Mouse (Mus musculus): ENCODE measurements at regions not wholly inside any gene's neighbourhood (a gene's known extent, or its start where the extent isn't known, plus 50 kb on each side); places are given as distances from the start of the nearest gene placed in this dataset.

DNA sequence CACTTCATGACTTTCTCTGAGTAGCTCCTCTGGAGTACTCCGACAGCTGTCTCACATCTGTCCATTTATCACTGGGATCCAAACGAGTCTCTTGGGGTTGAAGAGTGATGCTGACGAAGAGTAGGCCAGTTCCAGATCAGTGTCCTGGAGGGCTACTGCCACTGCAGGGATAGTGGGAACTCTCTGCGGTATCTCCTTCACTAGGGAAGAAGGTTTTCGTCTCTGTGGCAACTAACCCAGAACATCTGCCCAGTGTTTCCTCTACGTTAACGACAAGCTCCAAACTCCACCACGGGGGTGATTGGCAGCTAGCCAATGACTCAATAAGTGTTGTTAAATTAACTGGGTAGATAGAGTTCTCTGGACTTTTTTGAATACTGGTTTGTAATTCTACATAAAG, 256.4 kb upstream of the Rgma start:
- no peak overlapping the region for H3K4me3 ChIP-seq
- H3K27ac ChIP-seq (ENCODE audit: poor library complexity, severe bottlenecking) = no peak overlapping the region
- H3K9ac ChIP-seq = no peak overlapping the region
- 38% methylated on average over 8 of the region's 8 CpGs for WGBS
- H3K4me1 ChIP-seq (replicated peaks) = no peaks in the 10 kb centered on the region
- no peaks in the 10 kb centered on the region for H3K9me3 ChIP-seq (replicated peaks)
- H3K36me3 ChIP-seq = no peaks in the 10 kb centered on the region
- H3K4me2 ChIP-seq = no peak overlapping the region
- H3K27me3 ChIP-seq (replicated peaks) = peaks cover 14% of the 10 kb centered on the region; the same call in 1 of the 2 replicates
- no peak for ATAC-seq (ENCODE audit: insufficient number of reproducible peaks, low FRiP score)

DNA sequence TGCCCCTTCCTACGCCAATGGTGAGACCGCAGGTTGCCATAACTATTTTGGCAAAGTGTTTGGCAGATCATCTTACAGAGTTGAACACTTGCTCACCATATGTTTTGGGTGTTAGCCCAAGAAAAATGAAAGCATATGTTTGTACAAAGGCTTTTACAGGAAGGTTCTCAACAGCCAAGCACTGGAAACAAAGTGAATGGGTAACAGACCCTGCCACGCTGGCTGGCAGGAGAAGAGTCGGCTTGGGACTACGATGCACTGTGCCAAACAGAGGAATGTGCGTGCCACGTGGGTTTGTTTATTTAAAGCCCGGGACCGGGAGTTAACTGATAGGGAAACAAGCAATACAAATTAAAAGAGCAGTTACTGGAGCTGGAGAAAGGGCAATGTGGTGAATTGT, 255.0 kb upstream of the Rgma start:
- H3K4me3 ChIP-seq = no peak overlapping the region
- ATAC-seq (ENCODE audit: insufficient number of reproducible peaks, low FRiP score) = no peak
- H3K36me3 ChIP-seq = no peaks in the 10 kb centered on the region
- H3K4me2 ChIP-seq = no peak overlapping the region
- peaks cover 3% of the 10 kb centered on the region; the same call in 1 of the 2 replicates for H3K27me3 ChIP-seq (replicated peaks)
- whole genome bisulfite sequencing = 65% methylated on average over 9 of the region's 9 CpGs
- H3K27ac ChIP-seq (ENCODE audit: poor library complexity, severe bottlenecking) = no peak overlapping the region
- H3K4me1 ChIP-seq (replicated peaks) = no peaks in the 10 kb centered on the region
- no peak overlapping the region for H3K9ac ChIP-seq
- no peaks in the 10 kb centered on the region for H3K9me3 ChIP-seq (replicated peaks)

DNA sequence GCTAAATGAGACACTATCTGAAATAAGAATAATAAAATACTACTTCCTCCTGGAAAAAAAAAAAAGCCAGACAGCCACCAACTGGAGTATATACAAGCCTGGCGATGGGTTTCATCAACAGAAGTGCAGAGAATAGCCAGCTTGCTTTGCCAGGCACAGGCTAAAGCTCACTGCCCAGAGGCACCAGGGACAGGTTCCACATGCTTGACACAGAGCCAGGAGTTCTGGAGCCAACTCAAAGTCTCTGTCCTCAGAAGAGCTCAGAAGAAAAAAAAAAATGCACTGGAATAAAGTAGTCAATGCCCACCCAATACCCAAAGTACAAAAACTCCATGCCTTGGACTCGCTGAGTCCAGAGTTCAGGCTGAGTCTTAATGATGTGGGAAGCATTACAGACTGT, 250.3 kb upstream of the Rgma start:
- no peak overlapping the region for H3K9ac ChIP-seq
- no peak overlapping the region for H3K4me2 ChIP-seq
- H3K4me1 ChIP-seq (replicated peaks) = no peaks in the 10 kb centered on the region
- H3K27me3 ChIP-seq (replicated peaks) = peaks cover 17% of the 10 kb centered on the region
- H3K4me3 ChIP-seq = no peak overlapping the region
- H3K9me3 ChIP-seq (replicated peaks) = no peaks in the 10 kb centered on the region
- ATAC-seq (ENCODE audit: insufficient number of reproducible peaks, low FRiP score) = no peak
- H3K36me3 ChIP-seq = no peaks in the 10 kb centered on the region
- no peak overlapping the region for H3K27ac ChIP-seq (ENCODE audit: poor library complexity, severe bottlenecking)
- WGBS = 70% methylated on average over 2 of the region's 2 CpGs

DNA sequence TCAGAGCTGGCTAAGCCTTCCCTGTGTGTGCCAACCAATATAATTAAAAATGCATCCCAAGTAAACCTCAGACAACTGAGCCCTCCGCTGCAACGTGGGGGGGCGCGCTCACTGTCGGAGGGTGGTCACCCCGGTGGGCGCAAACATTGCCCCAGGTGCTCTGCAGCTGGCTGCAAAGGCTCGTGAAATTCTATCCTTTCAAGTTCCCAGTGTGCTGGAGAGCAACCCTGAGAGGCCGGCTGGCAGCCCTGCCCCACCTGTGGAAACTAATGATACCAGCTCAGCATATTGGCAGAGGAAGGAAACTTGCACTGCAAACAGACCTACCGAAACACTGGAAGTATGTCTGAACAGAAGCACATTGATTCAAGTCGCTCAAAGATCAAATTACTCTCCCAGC, 249.4 kb upstream of the Rgma start:
- H3K27me3 ChIP-seq (replicated peaks) = peaks cover 17% of the 10 kb centered on the region
- H3K9me3 ChIP-seq (replicated peaks) = no peaks in the 10 kb centered on the region
- no peak for ATAC-seq (ENCODE audit: insufficient number of reproducible peaks, low FRiP score)
- no peak overlapping the region for H3K9ac ChIP-seq
- H3K4me3 ChIP-seq = no peak overlapping the region
- no peak overlapping the region for H3K27ac ChIP-seq (ENCODE audit: poor library complexity, severe bottlenecking)
- WGBS = 17% methylated on average over 11 of the region's 11 CpGs
- H3K4me1 ChIP-seq (replicated peaks) = no peaks in the 10 kb centered on the region
- no peak overlapping the region for H3K4me2 ChIP-seq
- H3K36me3 ChIP-seq = no peaks in the 10 kb centered on the region

DNA sequence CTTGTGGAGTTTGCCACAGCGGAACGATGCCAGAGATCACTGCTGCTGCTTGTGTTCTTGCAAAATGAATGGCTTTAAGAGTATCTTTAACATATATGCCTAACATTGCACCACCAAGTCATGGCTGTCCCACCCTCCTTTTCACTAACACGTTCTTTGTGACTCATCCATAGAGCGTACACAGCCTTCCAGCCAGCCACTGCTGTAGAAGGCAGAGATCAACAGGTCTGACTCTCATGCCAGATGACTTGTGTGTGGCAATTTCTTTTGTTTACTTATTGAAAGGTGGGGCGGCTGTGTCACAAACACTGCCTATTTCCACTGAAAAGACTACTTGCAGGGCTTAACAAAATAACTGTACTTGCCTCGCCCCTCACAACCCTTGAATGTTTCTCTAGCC, 239.5 kb upstream of the Rgma start:
- Histone ChIP-seq H3K4me1 (replicated peaks) (0 out of 2 replicates have a peak, but pooled peaks cover 6% of the 10 kb centered on the region), H3K9ac (no peak overlapping the region), H3K9me3 (replicated peaks) (no peaks in the 10 kb centered on the region), H3K27ac (ENCODE audit: poor library complexity, severe bottlenecking) (no peak overlapping the region), H3K36me3 (no peaks in the 10 kb centered on the region), H3K27me3 (replicated peaks) (peaks cover 50% of the 10 kb centered on the region), H3K4me2 (no peak overlapping the region), H3K4me3 (no peak overlapping the region)
- ATAC-seq (ENCODE audit: insufficient number of reproducible peaks, low FRiP score) = no peak
- 81% methylated on average over 6 of the region's 6 CpGs for WGBS

DNA sequence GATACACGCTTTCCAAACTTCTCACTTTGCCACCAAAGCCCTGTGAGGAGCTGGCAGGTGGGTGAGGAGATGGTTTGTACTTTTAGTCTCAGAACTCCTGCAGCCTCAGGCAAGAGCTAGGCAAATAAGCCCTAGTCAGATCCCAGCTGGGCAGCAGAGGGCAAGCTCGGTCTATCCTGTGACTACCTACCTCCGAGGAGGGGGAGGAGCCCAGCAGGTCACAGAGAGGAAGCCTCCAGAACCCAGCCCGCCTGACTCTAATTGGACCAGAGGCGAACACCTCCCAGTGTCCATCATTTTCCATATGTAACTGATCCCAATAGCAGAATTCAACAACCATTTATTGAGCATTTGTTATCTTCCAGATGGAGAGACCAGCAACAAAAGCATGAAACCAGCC, 237.0 kb upstream of the Rgma start:
- no peak for ATAC-seq (ENCODE audit: insufficient number of reproducible peaks, low FRiP score)
- H3K36me3 ChIP-seq = no peaks in the 10 kb centered on the region
- 13% methylated on average over 5 of the region's 5 CpGs for WGBS
- H3K27ac ChIP-seq (ENCODE audit: poor library complexity, severe bottlenecking) = no peak overlapping the region
- no peak overlapping the region for H3K9ac ChIP-seq
- H3K4me1 ChIP-seq (replicated peaks) = 0 out of 2 replicates have a peak, but pooled peaks cover 6% of the 10 kb centered on the region
- peaks cover 56% of the 10 kb centered on the region for H3K27me3 ChIP-seq (replicated peaks)
- no peak overlapping the region for H3K4me3 ChIP-seq
- no peak overlapping the region for H3K4me2 ChIP-seq
- no peaks in the 10 kb centered on the region for H3K9me3 ChIP-seq (replicated peaks)

DNA sequence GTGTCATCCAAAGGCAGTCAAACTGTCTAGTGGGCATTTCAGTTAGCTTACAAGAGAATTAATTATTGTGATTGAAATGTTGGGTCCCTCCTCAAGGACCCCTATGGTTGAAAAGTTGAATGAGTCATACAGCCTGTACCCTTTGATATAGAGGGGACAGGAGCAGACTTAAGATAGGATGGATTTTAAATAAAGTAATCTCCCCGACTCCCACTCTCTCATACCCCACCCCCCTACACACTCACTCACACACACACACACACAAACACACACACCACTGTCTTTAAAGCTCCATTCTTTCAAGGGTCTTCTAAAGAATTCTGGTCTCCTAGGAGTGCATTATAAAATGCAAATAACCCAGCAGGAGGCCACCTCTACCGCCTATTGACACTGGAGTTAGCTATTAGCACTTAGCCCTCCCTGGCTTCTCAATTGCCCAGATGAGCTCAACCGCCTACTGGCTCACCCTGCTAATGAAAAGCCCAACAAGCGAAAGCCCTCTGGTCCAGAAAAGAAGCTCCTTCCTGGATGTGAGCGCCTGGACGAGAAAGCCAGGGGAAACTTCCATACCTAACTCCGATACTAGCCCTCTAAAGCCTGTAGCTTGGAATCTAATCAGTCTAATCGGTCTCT, 236.3 kb upstream of the Rgma start:
- Histone ChIP-seq H3K27me3 (replicated peaks) (peaks cover 56% of the 10 kb centered on the region), H3K27ac (ENCODE audit: poor library complexity, severe bottlenecking) (no peak overlapping the region), H3K9ac (no peak overlapping the region), H3K9me3 (replicated peaks) (no peaks in the 10 kb centered on the region), H3K4me2 (peak overlapping the region; percentile 42; the same call in 1 of the 2 replicates), H3K4me3 (no peak overlapping the region), H3K4me1 (replicated peaks) (0 out of 2 replicates have a peak, but pooled peaks cover 6% of the 10 kb centered on the region), H3K36me3 (no peaks in the 10 kb centered on the region)
- no peak for ATAC-seq (ENCODE audit: insufficient number of reproducible peaks, low FRiP score)
- WGBS = 13% methylated on average over 8 of the region's 8 CpGs

DNA sequence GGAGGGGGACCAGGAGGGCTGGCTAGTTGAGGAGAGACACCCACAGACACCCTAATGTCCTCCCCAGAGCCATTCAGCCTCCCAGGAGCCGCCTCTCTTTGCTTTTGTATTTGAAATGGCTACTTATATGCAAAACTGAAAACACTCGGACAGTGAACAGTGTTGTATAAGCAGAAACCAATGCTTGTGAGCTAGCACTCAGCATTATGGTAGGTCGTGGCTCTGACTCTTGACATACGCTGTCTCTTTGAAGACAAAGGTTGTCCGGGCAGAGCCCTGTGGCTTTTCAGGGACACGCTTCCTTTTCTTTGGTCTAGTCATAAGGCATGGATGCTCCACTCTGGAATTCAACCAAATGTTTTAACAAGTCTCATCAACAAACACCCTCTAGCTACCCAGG, 235.4 kb upstream of the Rgma start:
- peaks cover 56% of the 10 kb centered on the region for H3K27me3 ChIP-seq (replicated peaks)

DNA sequence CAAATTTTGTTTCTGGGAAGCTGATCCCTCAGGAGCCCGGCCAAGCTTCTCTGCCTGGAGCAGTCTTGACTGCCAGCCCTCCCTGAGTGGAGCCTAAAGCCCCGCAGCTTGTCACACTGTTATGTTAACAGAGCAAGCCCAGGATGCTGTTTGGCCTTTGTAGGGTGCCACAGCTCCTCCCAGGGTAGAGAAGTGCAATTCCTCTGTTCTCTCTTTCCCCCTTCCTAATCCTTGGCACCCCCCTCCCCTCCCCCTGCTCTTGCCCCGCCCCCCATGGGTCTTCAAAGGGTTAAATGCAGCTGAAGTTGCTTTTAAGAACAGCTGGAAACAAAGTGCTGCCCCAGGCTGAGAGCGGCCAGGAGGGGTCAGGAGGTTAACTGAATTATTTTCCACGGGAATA, 234.1 kb upstream of the Rgma start:
- Histone ChIP-seq H3K4me1 (replicated peaks) (0 out of 2 replicates have a peak, but pooled peaks cover 6% of the 10 kb centered on the region), H3K4me3 (no peak overlapping the region), H3K9me3 (replicated peaks) (no peaks in the 10 kb centered on the region), H3K9ac (no peak overlapping the region), H3K36me3 (no peaks in the 10 kb centered on the region), H3K27ac (ENCODE audit: poor library complexity, severe bottlenecking) (no peak overlapping the region), H3K4me2 (no peak overlapping the region), H3K27me3 (replicated peaks) (peaks cover 50% of the 10 kb centered on the region)
- no peak for ATAC-seq (ENCODE audit: insufficient number of reproducible peaks, low FRiP score)
- 13% methylated on average over 5 of the region's 5 CpGs for WGBS

More for the DNA sequence above, 235.4 kb upstream of the Rgma start:
- peak overlapping the region; percentile 42 for H3K4me2 ChIP-seq
- H3K4me3 ChIP-seq = no peak overlapping the region
- no peaks in the 10 kb centered on the region for H3K36me3 ChIP-seq
- 0 out of 2 replicates have a peak, but pooled peaks cover 6% of the 10 kb centered on the region for H3K4me1 ChIP-seq (replicated peaks)
- 28% methylated on average over 6 of the region's 6 CpGs for WGBS
- no peak overlapping the region for H3K9ac ChIP-seq
- no peak overlapping the region for H3K27ac ChIP-seq (ENCODE audit: poor library complexity, severe bottlenecking)
- H3K9me3 ChIP-seq (replicated peaks) = no peaks in the 10 kb centered on the region
- ATAC-seq (ENCODE audit: insufficient number of reproducible peaks, low FRiP score) = no peak

DNA sequence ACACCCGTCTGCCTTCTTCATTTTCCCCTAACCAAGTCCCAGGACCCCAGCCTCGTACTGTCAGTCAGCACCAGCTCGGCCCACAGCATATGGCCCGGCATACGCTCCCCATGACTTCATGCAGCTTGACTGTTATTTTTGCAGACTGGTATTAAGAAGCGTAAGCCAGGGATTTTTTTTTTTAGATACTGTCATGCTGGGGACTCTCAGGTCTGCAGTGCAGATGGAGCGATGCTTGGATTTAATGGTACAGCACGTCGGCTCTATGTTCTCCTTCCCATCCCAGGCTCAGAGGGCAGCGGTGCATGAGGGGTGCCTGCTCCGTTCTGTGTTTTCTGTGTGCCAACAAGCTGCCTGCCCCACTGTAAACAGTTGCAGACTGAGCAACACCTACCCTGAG, 231.4 kb upstream of the Rgma start:
- H3K27ac ChIP-seq (ENCODE audit: poor library complexity, severe bottlenecking) = no peak overlapping the region
- H3K4me3 ChIP-seq = no peak overlapping the region
- no peak overlapping the region for H3K9ac ChIP-seq
- H3K4me1 ChIP-seq (replicated peaks) = 0 out of 2 replicates have a peak, but pooled peaks cover 6% of the 10 kb centered on the region
- H3K9me3 ChIP-seq (replicated peaks) = no peaks in the 10 kb centered on the region
- WGBS = 80% methylated on average over 11 of the region's 11 CpGs
- H3K36me3 ChIP-seq = no peaks in the 10 kb centered on the region
- no peak for ATAC-seq (ENCODE audit: insufficient number of reproducible peaks, low FRiP score)
- no peak overlapping the region for H3K4me2 ChIP-seq
- H3K27me3 ChIP-seq (replicated peaks) = peaks cover 30% of the 10 kb centered on the region

DNA sequence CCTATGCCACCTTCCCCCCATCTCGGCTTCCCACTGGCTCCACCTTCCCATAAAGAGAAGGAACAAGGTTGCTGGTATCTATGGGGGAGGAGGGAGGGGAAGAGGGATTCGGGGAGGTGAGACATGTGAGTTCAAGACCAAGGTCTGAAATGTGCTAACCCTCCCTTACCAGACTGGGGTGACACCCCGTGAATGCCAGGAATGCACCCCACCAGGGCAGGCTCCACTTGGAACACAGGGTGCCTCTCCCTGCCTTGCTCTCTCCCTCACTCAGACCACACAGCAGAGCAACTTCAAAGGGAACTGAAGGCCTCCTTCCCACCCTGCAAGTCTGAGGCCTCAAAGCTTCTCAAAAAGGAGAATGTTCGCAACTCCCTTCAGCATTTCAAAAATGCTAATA, 230.5 kb upstream of the Rgma start:
- Histone ChIP-seq H3K9me3 (replicated peaks) (no peaks in the 10 kb centered on the region), H3K4me2 (no peak overlapping the region), H3K27ac (ENCODE audit: poor library complexity, severe bottlenecking) (no peak overlapping the region), H3K9ac (no peak overlapping the region), H3K4me3 (no peak overlapping the region), H3K36me3 (no peaks in the 10 kb centered on the region), H3K27me3 (replicated peaks) (peaks cover 20% of the 10 kb centered on the region), H3K4me1 (replicated peaks) (0 out of 2 replicates have a peak, but pooled peaks cover under 1% of the 10 kb centered on the region)
- ATAC-seq (ENCODE audit: insufficient number of reproducible peaks, low FRiP score) = no peak
- WGBS = 31% methylated on average over 4 of the region's 4 CpGs

DNA sequence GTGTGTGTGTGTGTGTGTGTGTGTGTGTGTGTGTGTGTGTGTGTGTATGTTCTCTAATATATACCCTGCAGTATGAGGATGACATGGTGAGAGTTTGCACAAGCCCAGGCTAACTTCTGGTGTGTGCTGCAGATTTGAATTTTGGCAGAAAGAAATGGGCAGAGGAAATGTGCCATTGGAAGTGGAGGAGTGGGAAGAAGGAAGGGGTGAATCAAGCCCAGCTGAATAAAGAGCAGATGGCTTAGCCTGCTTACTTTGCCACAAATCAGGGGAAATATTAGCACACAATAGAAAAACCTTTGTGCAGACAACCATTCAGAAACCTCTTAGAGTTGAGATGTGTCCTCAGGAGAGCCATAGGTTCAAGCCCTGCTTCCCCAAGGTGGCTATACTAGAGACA, 228.1 kb upstream of the Rgma start:
- Histone ChIP-seq H3K9me3 (replicated peaks) (no peaks in the 10 kb centered on the region), H3K27ac (ENCODE audit: poor library complexity, severe bottlenecking) (no peak overlapping the region), H3K4me3 (no peak overlapping the region), H3K36me3 (no peaks in the 10 kb centered on the region), H3K4me2 (no peak overlapping the region), H3K9ac (no peak overlapping the region), H3K27me3 (replicated peaks) (peaks cover 5% of the 10 kb centered on the region; the same call in 1 of the 2 replicates), H3K4me1 (replicated peaks) (no peaks in the 10 kb centered on the region)
- no peak for ATAC-seq (ENCODE audit: insufficient number of reproducible peaks, low FRiP score)

All from heart, embryonic 12.5 days (tissue).